Mouse (Mus musculus) megakaryocyte, embryonic 14.5 days (primary cell): ENCODE results near the gene Glt28d2.

Experiments
- FLI1 ChIP-seq: IDR thresholded peaks from 2 replicates; pipeline ENCODE4 v1.6.1; 2012; ENCODE audit warnings: low read length, inconsistent platforms, mixed read lengths
- GATA1 ChIP-seq: IDR thresholded peaks from 3 replicates; pipeline ENCODE4 v1.6.1; 2012; ENCODE audit warnings: mixed read lengths, low read length, inconsistent platforms, borderline replicate concordance

DNA sequence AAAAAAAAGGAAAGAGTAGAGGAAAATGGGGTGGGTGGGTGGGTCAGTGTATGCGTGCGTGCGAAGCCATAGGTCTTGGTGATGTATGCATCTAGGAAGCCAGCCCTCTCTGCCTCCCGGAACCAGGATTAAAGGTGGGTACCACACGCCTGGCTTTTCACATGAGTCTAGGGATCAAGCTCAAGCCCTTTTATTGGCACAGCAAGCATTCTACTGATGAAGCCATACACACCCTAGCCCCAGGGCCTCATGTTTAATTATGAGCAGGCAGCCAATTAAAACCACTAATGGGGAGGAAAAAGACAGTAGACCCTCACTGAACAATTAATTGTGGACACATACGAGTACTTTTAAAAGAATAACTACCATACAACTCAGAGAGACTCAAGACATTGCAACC is 33.2 kb downstream of the Glt28d2 start:
- TF ChIP-seq FLI1 (no peak), GATA1 (no peak)
